Mouse (Mus musculus): ENCODE measurements around the gene Mapk1ip1l.

The Mapk1ip1l gene

DNA sequence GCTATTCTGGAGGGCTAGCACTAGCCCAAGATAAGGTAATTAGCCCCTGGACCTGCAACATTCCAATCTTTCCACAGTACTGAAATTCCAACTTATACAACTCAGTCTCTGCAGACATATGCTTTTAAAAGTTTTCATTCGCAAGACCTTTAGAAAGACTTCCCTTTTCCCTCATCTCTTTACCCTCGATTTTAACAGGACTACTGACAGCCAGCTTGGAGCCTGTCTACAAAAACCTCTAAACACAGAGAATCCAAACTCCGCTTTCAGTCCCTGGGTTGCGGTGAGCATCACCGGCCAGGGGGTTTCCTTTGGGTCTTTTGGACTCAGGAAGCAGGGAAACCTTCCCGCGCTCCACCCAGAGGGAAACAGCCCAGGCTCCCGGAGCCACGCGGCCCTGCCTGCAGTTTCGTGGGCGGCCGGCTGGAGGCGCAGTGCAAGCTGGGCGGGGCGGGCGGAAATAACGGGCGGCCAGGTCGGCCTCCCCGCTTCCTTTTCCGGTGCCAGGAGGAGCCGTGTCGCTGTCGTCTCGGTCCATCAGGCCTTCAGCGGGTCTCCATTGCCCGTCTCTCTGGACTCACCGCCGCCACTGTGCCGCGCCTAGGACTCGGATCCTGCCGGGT is at the start of gene Mapk1ip1l:
Mapk1ip1l (plus strand) TSS at position 482 of the 623 bp plus-strand sequence.
- DNase-seq (ENCODE audit: low spot score in 2 of 2), result peak; percentile 78 to 91

GRCm38 (mm10) chr14:47249839-47250238 is 48.2 kb upstream of the Mapk1ip1l start:
- no peak for DNase-seq (ENCODE audit: low spot score in 2 of 2)

GRCm38 (mm10) chr14:47264866-47265265 is 33.2 kb upstream of the Mapk1ip1l start:
- DNase-seq (ENCODE audit: low spot score in 2 of 2), result no peak

DNA sequence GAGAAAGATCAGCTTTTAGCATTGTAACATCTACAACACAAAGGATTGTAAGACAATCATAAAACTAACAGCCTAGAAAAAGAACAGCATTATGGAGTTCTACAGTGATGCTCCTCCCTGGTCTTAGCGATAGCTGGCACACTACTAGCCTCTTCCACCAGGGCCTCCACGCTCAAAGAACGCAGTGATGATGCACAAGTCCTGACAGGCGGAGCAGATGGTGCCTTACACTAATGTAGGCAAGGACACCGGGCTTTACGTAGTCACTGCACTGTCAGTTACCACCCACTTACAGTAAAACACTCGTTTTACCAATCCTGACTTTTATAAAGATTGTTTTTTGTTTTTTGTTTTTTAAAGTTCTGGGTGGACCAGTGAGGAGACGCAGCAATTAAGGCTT is 32.2 kb upstream of the Mapk1ip1l start:
- no peak for DNase-seq (ENCODE audit: low spot score in 2 of 2)

DNA sequence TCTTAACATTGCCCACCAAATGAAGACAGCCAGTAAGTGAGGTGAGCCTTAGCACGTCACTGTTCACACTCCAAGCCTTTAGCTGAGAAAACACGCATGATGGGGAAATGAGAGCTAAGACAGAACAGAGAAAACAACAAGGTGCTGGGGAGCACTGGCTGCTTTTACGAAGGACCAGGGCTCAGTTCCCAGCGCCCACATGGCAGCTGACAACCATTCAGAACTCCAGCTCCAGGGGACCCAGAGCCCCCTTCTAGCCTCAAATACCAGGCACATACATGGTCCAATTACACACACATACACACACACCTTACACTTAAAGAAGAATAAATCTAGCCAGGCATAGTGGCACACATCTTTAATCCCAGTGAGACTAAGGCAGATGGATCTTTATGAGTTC is 29.0 kb upstream of the Mapk1ip1l start:
- DNase-seq (ENCODE audit: low spot score in 2 of 2), result no peak

GRCm38 (mm10) chr14:47269706-47270105 is 28.4 kb upstream of the Mapk1ip1l start:
- no peak for DNase-seq (ENCODE audit: low spot score in 2 of 2)

DNA sequence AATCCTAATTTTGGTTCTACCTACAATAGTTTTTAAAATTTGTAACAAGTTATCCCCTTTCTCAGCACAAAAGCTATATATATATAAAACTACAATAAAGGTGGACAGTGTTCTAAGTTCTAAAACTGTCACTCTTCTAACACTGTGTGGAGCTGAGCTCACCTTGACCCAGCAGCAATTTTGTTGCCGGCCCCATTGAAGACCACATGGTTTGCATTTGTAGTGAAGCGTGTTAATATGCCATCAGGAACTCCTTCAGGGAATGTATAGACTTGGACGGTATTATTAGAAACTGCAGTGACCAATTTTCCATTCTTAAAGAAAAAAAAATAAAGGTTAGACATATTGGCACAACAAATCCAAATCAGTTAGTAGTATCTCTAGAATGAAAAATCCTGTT is 24.3 kb upstream of the Mapk1ip1l start:
- DNase-seq (ENCODE audit: low spot score in 2 of 2), result no peak

- no peak for DNase-seq (ENCODE audit: low spot score in 2 of 2)
These were observed 22.6 kb upstream of the Mapk1ip1l start for GRCm38 (mm10) chr14:47275417-47275816.

DNA sequence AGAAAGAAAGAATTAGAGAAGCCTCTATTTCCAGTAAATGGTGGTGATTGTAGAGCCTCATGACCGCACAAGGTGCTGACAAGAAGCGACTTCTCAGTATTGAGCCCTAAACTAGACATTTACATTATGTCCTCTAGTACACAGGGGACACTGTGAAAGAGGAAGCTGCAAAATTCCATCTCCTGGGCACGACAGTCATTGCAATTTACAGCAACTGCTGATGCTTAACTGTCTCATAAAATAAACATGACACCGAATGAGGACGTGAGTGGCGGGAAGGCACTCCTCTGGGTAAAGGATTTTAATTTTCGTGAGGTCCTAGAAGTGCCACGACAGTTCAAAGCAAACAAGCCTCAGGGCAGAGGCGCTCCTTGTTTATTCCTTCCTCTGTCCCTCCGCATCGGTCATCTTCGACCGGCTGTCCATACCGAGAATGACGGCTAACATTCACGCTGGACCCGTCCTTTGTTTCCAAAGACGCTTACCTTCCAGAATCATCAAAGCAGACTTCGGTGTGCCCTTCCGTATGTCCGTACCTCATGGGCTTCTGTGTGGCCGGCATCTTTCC is 21.9 kb upstream of the Mapk1ip1l start:
- DNase-seq (ENCODE audit: low spot score in 2 of 2), result no peak

GRCm38 (mm10) chr14:47276637-47277393 is 21.3 kb upstream of the Mapk1ip1l start, which contains the start of the genes Wdhd1 and Socs4:
Wdhd1 (minus strand) TSS chr14:47276857.
Socs4 (plus strand) TSS chr14:47276931.
- peak; percentile 83 to 88 for DNase-seq (ENCODE audit: low spot score in 2 of 2)

GRCm38 (mm10) chr14:47279058-47279457 is 19.0 kb upstream of the Mapk1ip1l start:
- no peak for DNase-seq (ENCODE audit: low spot score in 2 of 2)

DNA sequence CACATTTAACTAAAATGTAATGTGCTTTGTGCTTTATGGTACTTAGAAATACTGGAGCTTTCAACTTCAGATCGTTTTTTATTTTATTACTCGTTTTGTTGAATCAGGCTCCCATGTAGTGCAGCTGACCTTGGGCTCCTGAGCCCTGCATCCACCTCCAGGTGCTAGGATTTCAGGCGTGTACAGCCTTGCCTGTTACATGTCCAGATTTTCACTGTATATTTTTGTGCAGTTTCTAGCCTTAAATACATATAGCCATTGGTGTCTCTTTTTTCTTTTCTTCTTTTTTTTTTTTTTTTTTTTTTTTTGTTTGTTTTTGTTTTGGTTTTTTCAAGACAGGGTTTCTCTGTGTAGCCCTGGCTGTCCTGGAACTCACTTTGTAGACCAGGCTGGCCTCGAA is 16.5 kb upstream of the Mapk1ip1l start:
- DNase-seq (ENCODE audit: low spot score in 2 of 2), result no peak

GRCm38 (mm10) chr14:47283568-47283967 is 14.5 kb upstream of the Mapk1ip1l start:
- DNase-seq (ENCODE audit: low spot score in 2 of 2), result no peak

- no peak for DNase-seq (ENCODE audit: low spot score in 2 of 2)
These were observed 12.8 kb upstream of the Mapk1ip1l start for GRCm38 (mm10) chr14:47285271-47285670.

DNA sequence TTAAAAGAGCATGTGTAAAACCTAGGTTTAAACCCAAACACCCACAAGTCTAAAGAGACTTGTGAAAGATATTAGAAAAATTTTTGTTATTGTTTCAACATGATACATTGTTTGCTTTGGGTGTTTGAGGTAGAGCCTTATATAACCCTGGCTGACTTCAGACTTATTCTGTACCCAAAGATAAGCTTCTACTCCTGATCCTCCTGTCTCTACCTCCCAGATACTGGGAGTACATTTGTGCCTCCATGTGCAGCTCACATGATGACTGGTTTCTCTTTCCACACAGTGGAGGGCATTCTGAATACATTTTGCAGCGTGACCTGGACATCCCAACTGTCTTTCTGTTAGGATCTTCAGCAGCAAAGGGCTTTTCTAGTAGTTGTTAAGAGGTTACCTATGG is 11.9 kb upstream of the Mapk1ip1l start:
- DNase-seq (ENCODE audit: low spot score in 2 of 2), result no peak

- no peak for DNase-seq (ENCODE audit: low spot score in 2 of 2)
These were observed 11.0 kb upstream of the Mapk1ip1l start for GRCm38 (mm10) chr14:47287021-47287420.

- no peak for DNase-seq (ENCODE audit: low spot score in 2 of 2)
These were observed 6.3 kb upstream of the Mapk1ip1l start for GRCm38 (mm10) chr14:47291772-47292171.

- DNase-seq (ENCODE audit: low spot score in 2 of 2), result no peak
These were observed 3.9 kb upstream of the Mapk1ip1l start for GRCm38 (mm10) chr14:47294136-47294535.

DNA sequence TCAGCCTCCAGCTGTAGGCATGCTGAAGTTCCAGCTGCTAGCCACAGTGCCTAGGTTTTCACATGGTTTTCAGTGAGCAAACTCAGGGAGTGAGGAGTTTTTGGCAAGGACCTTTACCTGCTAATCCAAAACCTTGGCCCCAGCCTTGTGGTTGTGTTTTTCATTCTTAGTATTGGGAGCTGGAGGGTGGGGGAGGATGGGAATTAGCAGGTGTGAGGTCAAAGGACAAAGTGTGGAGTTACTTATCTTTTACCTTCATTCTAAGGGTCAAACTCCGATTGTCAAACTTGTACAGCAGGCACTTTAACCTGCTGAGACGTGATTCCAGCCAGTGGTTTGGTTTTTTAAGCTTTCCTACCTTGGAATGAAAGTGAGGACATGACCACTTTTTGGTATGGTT is 1.8 kb upstream of the Mapk1ip1l start:
- no peak for DNase-seq (ENCODE audit: low spot score in 2 of 2)

DNA sequence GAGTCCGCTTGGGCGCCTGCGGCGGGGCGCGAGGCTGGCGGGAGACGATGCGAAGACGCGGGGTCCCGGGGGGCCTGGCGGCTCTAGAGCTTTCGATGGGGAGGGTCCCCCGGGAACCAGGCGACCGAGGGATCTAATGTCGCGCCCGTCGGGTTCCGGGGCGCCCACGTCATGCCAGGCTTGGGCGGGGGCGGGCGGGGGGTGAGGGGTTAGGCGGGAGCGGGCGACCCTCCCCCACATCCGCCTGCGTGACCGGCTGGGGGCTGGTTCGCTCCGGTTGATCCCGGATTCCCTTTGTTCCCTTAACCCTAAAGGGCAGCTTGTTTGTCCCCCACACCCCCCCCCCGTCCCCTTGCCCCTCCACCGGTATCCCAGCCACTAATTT is 334 bp downstream of the Mapk1ip1l start:
- DNase-seq (ENCODE audit: low spot score in 2 of 2), result no peak

DNA sequence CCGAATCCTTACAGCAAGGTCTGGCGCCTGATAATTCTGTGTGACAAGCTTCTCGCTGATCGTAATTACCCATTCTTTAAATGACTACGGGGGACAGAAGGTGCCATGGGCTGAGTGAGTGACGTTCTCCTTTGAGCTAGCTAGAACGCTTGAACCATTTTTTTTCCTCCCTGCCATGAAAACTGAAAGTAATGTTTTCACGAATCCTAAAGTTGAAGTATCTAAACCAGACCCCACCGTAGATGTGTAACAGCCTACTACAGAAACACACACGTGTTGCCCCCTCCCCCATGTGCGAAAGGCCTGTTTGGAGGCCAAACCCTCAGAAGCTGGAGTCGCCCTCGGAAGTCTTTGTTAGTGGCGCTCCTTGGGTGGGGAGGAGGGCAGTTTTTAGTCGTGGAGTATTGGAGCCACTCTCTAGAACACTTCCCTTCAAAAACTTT is 774 bp downstream of the Mapk1ip1l start:
- no peak for DNase-seq (ENCODE audit: low spot score in 2 of 2)

DNA sequence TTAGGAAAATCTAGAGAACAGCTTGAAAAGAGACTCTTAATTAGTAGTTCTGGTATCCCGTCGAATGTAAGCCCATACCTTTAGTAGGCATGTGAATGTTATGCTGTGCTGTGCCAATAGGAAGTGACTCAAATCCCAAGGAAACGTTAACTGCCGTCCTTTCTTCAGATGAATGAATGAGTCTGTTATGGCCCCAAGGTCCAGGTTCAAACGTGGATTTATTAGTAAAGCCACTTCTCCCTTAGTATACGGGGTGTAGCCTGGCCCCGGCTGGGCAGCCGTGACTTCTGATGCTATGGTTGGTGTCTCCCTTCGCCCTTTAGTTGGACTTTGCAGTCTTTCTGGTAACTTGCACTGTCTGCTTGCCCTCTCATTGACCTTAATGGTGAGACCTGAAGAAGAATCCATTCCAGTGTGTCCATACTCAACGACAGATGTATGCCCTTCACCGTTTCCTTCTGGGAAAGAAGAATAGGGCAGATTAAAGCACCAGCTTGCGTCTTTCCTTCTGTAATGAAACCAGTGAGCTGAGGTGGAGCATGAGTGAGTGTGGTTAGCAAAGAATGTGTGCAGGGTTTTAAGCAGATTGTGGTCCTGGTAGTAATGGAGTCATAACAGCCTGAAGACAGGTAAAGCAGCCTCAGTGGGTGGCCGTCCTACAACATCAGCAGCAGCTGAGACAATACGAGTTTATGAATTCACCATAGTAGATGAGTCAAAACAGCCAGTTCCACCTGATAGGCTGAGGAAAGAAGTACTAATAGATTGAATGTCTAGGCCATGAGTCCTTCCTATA is 5.0 kb downstream of the Mapk1ip1l start:
- no peak for DNase-seq (ENCODE audit: low spot score in 2 of 2)

Data from frontal cortex, postnatal 25 days (tissue).